Mouse (Mus musculus) C2C12 (cell line): ENCODE data around the gene Crygc.

Experiments
- CTCF ChIP-seq: IDR thresholded peaks from one replicate; pipeline ENCODE4 v1.5.1; 2011; ENCODE audit not compliant: control insufficient read depth, insufficient read depth, insufficient read length
- MAX ChIP-seq: IDR thresholded peaks from one replicate; pipeline ENCODE4 v1.6.1; 2011; ENCODE audit warnings: mild to moderate bottlenecking, control low read depth

- TF ChIP-seq MAX: no peak
- no peak for TF ChIP-seq CTCF
Measured at GRCm38 (mm10) chr1:65119438-65119837, 45.9 kb upstream of the Crygc start, which contains the start of gene Gm28845.
